Mouse (Mus musculus) E14TG2a.4 (cell line): ENCODE data around the gene Ensa.
A peak's percentile ranks its signal among the peaks of the same experiment; 100 is the strongest.

ENCODE experiments used
- H3K27me3 ChIP-seq: 2 replicates; pipeline ENCODE4 v1.6.1; 2014; ENCODE audit warnings: low read length, control low read depth; ENCODE audit not compliant: insufficient read depth
- H3K36me3 ChIP-seq: 2 replicates; pipeline ENCODE4 v1.6.1; 2014; ENCODE audit warnings: low read length, control low read depth; ENCODE audit not compliant: insufficient read depth
- H3K4me1 ChIP-seq: replicated peaks from 2 replicates; pipeline ENCODE4 v1.6.1; 2014; ENCODE audit warnings: low read depth, low read length, control low read depth
- H3K4me3 ChIP-seq: replicated peaks from 2 replicates; pipeline ENCODE4 v1.5.1; 2014; ENCODE audit warnings: mild to moderate bottlenecking, low read length
- H3K9me3 ChIP-seq: 2 replicates; pipeline ENCODE4 v1.6.1; 2014; ENCODE audit warnings: low read length, control low read depth
- CTCF ChIP-seq: conservative IDR thresholded peaks from 2 replicates; pipeline ENCODE4 v1.5.1; 2014; ENCODE audit warnings: low read length
- NANOG ChIP-seq: IDR thresholded peaks from 2 replicates; pipeline ENCODE4 v1.6.1; 2014; ENCODE audit warnings: borderline replicate concordance, low read length, mixed read lengths
- POU5F1 ChIP-seq: IDR thresholded peaks from 2 replicates; pipeline ENCODE4 v1.6.1; 2014; ENCODE audit warnings: low read length, borderline replicate concordance

Ensa gene

DNA sequence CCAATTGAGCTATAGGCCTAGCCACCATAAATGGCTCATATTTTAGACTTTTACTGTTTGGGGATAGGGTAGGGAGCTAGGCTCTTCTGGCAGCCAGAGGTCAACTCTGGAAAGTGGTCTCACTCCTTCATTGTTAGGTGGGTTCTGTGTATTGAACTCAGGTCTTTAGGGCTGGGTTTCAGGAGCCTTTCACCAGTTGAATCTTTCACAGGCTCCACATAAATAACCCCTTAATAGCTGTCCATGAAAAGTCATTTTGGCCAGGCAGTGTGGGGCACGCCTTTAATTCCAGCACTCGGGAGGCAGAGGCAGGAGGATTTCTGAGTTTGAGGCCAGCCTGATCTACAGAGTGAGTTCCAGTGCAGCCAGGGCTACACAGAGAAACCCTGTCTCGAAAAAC, 32.9 kb downstream of the Ensa start:
- peaks cover 45% of the 10 kb centered on the region for H3K36me3 ChIP-seq
- TF ChIP-seq NANOG = no peak
- TF ChIP-seq POU5F1 = no peak
- no peak for TF ChIP-seq CTCF
- no peaks in the 10 kb centered on the region for H3K27me3 ChIP-seq
- peak overlapping the region; percentile 93 for H3K4me3 ChIP-seq
- H3K4me1 ChIP-seq = peaks cover 51% of the 10 kb centered on the region
- H3K9me3 ChIP-seq = no peaks in the 10 kb centered on the region

DNA sequence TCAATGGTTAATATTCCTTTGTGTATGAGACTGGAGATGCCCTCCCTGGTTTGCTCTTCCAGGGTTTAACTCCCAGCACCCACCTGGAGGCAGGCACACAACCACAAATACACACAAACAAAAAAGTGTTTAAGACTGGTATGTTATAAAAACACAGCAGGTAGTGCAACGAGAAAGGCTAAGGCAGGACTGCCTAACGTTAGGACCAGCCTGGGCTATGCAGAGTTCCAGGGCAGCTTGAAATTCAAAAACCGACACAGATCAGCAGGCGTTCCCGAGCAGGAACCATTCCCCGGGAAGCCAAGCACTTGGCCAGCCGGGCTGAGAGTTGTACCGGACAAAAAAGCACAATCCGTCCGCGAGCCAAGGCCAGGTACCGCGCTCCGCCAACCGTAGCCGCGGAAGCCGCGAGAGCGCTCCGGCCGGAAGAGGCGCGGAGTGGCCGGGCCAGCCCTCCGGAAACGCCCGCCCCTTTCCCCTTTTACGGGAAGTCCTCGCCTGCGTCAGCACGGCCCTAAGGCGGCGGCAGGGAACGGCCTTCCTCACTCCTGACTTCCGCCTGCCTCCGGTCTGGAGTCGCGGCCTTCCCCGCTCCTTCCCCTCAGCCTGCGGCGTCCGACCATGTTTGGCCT, 33.6 kb downstream of the Ensa start, which contains the start of gene Mcl1:
Gene Mcl1, plus strand, starts transcription at position 553 of the 632 bp plus-strand sequence.
- TF ChIP-seq CTCF (no peak), NANOG (no peak), POU5F1 (no peak)
- Histone ChIP-seq H3K36me3 (peaks cover 51% of the 10 kb centered on the region), H3K4me1 (peaks cover 56% of the 10 kb centered on the region)

DNA sequence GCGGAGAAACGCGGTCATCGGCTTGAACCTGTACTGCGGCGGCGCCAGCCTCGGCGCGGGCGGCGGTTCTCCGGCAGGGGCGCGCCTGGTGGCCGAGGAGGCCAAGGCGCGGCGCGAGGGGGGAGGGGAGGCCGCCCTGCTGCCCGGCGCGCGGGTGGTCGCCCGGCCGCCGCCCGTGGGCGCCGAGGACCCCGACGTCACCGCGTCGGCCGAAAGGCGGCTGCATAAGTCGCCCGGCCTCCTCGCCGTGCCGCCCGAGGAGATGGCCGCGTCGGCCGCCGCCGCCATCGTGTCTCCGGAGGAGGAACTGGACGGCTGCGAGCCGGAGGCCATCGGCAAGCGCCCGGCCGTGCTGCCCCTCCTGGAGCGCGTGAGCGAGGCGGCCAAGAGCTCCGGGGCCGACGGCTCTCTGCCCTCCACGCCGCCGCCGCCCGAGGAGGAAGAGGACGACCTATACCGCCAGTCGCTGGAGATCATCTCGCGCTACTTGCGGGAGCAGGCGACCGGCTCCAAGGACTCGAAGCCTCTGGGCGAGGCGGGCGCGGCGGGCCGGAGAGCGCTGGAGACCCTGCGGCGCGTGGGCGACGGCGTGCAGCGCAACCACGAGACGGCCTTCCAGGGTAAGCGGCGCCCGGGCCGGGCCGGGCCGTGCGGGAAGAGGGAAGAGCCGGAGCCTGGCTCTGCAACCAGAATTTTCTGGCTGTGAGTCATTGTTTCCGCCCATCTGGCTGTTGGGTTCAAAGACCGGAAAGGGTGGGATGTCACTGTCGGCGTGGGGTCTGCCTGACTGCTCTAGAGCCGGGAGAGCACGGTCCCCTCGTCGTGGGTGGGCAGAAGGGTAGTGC, 34.3 kb downstream of the Ensa start:
- Histone ChIP-seq H3K4me3 (peak overlapping the region; percentile 93), H3K27me3 (no peaks in the 10 kb centered on the region), H3K4me1 (peaks cover 56% of the 10 kb centered on the region), H3K9me3 (no peaks in the 10 kb centered on the region), H3K36me3 (peaks cover 59% of the 10 kb centered on the region)
- no peak for TF ChIP-seq CTCF
- no peak for TF ChIP-seq NANOG
- TF ChIP-seq POU5F1 = no peak

More for the DNA sequence above, 33.6 kb downstream of the Ensa start, which contains the start of gene Mcl1:
- peak within 1 kb of the TSS; percentile 93 for H3K4me3 ChIP-seq
- no peaks in the 10 kb centered on the region for H3K9me3 ChIP-seq
- no peaks in the 10 kb centered on the region for H3K27me3 ChIP-seq

DNA sequence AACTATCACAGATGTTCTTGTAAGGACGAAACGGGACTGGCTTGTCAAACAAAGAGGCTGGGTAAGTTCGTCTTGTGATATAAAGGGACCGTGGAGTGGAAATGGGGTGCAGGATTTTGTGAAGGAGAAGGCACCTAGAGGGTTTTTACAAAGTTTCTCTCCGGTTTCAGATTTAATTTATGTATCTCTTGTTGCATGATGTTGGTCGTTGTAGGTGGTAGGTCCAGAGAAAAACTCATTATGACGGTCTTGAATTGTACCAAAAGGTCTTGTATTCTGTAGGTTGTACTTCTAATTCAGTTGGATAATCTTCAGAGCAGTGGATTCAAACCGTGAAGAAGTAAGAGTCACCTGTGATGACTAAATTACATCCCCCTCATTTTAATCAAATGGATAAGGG, 35.2 kb downstream of the Ensa start:
- H3K9me3 ChIP-seq = no peaks in the 10 kb centered on the region
- no peak for TF ChIP-seq POU5F1
- peak overlapping the region; percentile 93 for H3K4me3 ChIP-seq
- peaks cover 56% of the 10 kb centered on the region for H3K4me1 ChIP-seq
- no peaks in the 10 kb centered on the region for H3K27me3 ChIP-seq
- peaks cover 67% of the 10 kb centered on the region for H3K36me3 ChIP-seq

DNA sequence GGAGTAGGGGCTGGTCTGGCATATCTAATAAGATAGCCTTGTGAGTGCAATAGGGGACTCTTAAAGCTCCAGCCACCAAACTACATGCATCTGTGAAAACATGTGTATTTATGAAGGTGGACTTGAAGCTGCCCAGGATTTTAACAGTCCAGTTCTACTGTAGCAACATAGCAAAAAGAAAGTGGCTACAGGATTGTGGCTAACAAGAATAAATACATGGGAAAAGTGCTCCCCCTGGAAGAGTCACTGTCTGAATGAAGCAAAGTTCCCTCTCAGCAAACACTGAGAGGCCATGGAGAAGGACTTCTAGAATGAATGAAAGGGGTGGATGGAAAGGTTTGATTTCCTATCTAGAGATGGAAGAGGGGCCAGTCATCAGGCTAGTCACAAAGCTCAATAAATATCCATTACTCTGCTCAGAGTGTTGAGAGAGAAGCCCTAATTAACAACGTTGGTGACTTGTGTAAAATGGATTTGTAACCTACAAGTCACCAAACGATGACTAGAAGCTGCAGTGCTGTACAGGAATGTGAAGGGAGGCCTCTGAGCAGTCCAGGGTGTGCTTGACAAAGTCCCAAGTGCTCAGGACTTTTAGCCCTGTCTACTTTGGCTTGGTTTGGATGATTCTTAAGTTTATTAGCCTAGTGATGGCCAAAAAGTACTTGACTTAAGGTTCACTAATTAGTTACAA, 36.1 kb downstream of the Ensa start:
- peaks cover 54% of the 10 kb centered on the region for H3K4me1 ChIP-seq
- H3K9me3 ChIP-seq = no peaks in the 10 kb centered on the region
- peaks cover 69% of the 10 kb centered on the region for H3K36me3 ChIP-seq
- TF ChIP-seq NANOG (no peak), CTCF (no peak), POU5F1 (no peak)
- H3K27me3 ChIP-seq = no peaks in the 10 kb centered on the region
- H3K4me3 ChIP-seq = peak overlapping the region; percentile 93

DNA sequence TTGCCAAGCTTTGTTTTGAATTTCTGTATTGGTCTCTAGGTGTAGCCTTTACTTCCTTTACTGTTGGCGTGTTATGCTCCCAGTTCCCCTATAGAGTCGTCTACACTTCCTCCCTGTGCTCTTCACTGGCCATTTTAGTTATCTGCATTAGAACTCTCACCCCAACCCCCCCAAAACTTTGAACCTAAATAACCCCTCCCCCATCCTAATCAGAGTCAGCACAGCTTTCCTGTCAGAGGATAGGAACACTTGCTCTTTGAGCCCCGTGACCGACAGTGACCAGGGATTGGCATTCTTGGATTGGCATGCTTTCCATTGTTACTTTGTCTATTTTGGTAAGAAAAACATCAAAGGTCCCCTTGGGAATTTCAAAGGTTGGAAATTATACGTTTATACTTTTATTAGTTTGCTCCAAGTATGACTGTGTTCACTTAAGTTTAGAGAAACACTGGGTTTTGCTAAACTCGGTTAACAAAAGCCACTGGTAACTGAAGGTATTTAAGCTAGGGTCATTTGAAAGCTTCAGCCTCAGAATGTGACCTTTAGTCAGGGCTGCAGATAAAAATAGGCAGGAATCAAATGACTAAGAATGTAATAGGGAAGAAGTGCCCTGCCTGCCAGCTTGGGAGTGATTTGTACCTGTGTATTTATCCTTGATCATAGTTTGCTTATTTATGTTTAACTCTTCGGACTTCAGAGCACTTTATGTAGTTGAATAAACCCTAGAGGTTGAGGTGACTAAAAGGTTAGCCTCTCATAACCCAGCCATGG, 37.3 kb downstream of the Ensa start:
- no peaks in the 10 kb centered on the region for H3K27me3 ChIP-seq
- H3K4me1 ChIP-seq = peaks cover 55% of the 10 kb centered on the region
- TF ChIP-seq NANOG = no peak
- no peak for TF ChIP-seq POU5F1
- TF ChIP-seq CTCF = no peak
- H3K9me3 ChIP-seq = no peaks in the 10 kb centered on the region
- peak overlapping the region; percentile 93 for H3K4me3 ChIP-seq
- H3K36me3 ChIP-seq = peaks cover 72% of the 10 kb centered on the region

DNA sequence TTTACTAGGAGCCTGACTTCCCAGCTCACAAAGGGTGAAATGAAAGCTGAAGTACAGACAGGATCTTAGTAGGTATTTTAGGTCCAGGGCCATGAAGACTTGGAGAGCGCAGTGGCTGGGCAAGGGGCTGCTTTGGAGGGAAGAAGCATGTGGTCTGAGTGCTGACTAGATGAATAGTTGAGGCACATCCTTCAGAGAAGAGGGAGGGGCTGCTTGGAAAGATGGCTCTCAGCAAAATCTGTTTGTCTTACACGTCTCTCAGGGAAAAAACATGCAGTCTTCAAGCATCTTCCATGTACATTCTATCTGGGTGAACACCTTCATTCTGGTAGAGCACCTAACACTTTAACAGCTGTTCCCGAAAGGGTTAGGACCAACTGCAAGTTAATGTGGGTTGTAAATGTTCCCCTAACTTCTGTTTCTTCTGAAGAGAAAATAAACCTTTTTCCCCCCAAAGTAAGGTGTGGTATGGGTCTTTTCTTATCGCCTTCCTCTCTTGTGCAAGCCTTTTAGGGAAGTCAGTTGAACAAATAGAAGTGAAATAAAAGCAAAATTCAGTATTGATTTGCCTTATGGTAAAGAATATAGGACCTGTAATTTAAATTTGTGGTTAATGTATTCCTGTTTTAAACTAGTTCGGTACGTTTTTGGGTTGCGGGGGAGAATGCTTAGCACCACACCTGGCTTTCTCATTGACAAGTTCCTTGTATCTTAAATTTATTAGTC, 38.1 kb downstream of the Ensa start:
- Histone ChIP-seq H3K4me3 (peak overlapping the region; percentile 93), H3K36me3 (peaks cover 73% of the 10 kb centered on the region), H3K27me3 (no peaks in the 10 kb centered on the region), H3K9me3 (no peaks in the 10 kb centered on the region), H3K4me1 (peaks cover 56% of the 10 kb centered on the region)
- TF ChIP-seq NANOG (no peak), CTCF (no peak), POU5F1 (no peak)
